Mouse (Mus musculus): ENCODE data around the gene Plxnd1.

DNA sequence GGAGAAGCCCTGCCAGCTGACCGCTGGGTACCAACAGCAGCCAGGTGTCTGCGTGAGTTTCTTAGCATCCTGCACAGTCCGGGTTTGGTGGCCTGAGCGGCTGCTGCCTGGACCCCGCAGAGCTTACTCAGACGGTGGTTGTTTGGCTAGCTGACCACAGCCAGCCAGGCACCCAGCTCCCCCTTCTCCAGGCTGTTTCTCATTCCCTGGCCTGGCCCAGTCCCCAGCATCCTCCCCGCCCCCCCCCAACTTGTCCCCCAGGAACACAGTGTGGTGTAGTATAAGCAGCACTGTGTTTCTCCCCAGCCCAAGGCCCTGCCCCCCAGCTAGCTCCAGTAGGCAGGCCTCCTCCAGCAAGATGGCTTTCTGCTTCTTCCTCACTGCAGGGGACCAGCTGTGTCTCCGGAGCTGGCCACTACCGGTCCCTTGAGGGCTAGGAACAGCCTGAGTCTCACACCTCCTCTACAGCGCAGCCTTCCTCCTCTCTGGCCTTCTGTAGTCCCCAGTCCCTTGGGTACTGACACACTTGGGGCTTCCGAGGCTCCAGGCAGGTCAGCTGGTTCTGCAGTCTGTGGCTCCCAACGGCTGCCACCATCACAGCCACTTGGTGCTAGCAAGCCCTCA, 8.2 kb downstream of the Plxnd1 start:
- TF ChIP-seq POLR2A (IDR thresholded peaks at IDR 0.05; ENCODE audit: extremely low read depth, insufficient read depth, low read length) = no peak
- no peak for TF ChIP-seq CTCF (IDR thresholded peaks at IDR 0.05; ENCODE audit: extremely low read depth, insufficient read depth, low read length)

All from cortical plate, adult 2 months (tissue).